Mouse (Mus musculus): ENCODE data around the gene Dtnb. TPM values are rescaled to one million over a fixed set of nuclear protein-coding genes. Genes with fewer than 3 reads are reported as not detected.

Dtnb gene
- polyA plus RNA-seq, 1 experiment from 2014 or later, result 36.3 TPM

- 58% methylated on average over 3 of the region's 3 CpGs for WGBS
- no peak for ATAC-seq (replicated peaks; ENCODE audit: low FRiP score, low read depth)
- peak; percentile 56 for DNase-seq (ENCODE audit: low spot score)
Measured at GRCm38 (mm10) chr12:3641931-3642330, 69.8 kb downstream of the Dtnb start.

DNA sequence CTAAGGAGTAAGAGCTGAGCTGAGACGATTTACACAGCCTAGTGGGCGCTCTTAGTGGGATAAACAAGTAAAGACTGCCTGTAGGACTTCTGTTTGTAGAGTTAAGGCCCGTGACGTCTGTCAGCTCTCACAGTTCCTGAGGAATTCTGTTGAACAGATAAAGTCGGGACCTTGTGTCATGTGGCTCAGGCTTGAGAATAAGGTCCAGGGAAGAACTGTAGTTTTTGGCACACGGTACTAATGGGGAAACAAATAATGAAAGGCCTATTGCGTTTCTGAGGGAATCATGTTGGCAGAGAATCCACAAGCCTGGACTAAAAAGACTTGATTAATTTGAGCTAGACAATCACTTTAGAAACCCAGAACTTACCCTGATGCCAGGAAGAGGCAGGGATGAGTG, 84.6 kb downstream of the Dtnb start:
- ATAC-seq (replicated peaks; ENCODE audit: low FRiP score, low read depth), result no peak
- WGBS, result 73% methylated on average over 7 of the region's 7 CpGs

More at GRCm38 (mm10) chr12:3641931-3642330, 69.8 kb downstream of the Dtnb start:
- H3K4me1 ChIP-seq (replicated peaks; ENCODE audit: insufficient read depth, low read length), result no peaks in the 10 kb centered on the region
- no peaks in the 10 kb centered on the region for H3K9me3 ChIP-seq (replicated peaks; ENCODE audit: low read length)
- no peaks in the 10 kb centered on the region for H3K27me3 ChIP-seq (ENCODE audit: insufficient read depth, low read length)
- no peak overlapping the region for H3K9ac ChIP-seq (ENCODE audit: low read depth, low read length)
- TF ChIP-seq CTCF (IDR thresholded peaks at IDR 0.05; ENCODE audit: low read depth), result peak; percentile 65
- no peak overlapping the region for H3K27ac ChIP-seq
- no peak overlapping the region for H3K4me3 ChIP-seq (replicated peaks; ENCODE audit: low read depth, low read length)
- H3K36me3 ChIP-seq (ENCODE audit: insufficient read depth, low read length), result no peaks in the 10 kb centered on the region
- H3K4me2 ChIP-seq (ENCODE audit: low read length), result no peak overlapping the region

DNA sequence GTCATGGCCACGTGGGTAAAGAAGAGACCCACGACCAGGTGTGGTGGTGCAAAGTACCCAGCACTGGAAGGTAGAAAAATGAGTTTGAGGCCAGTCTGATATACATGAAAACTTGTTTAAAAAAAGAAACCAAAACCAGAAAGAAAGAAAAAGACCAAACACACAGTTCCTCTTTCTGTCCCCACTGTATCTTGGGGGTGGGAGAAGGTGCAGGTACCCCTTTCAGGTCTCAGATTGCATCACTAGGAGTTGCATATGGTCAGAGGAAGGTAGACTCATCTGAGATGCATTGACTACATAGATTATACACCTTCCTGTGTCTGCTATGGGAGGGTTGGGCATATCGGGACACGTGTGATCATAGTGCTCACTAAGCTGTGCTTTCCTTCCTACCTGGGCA, 85.1 kb downstream of the Dtnb start:
- WGBS, result 86% methylated on average over 4 of the region's 4 CpGs
- Histone ChIP-seq H3K9me3 (replicated peaks; ENCODE audit: low read length) (no peaks in the 10 kb centered on the region), H3K4me3 (replicated peaks; ENCODE audit: low read depth, low read length) (no peak overlapping the region), H3K4me2 (ENCODE audit: low read length) (no peak overlapping the region), H3K36me3 (ENCODE audit: insufficient read depth, low read length) (no peaks in the 10 kb centered on the region), H3K4me1 (replicated peaks; ENCODE audit: insufficient read depth, low read length) (no peaks in the 10 kb centered on the region), H3K27me3 (ENCODE audit: insufficient read depth, low read length) (no peaks in the 10 kb centered on the region), H3K9ac (ENCODE audit: low read depth, low read length) (no peak overlapping the region), H3K27ac (no peak overlapping the region)
- ATAC-seq (replicated peaks; ENCODE audit: low FRiP score, low read depth) (no peak), DNase-seq (ENCODE audit: low spot score) (no peak)
- TF ChIP-seq CTCF (IDR thresholded peaks at IDR 0.05; ENCODE audit: low read depth), result no peak

More for the DNA sequence above, 84.6 kb downstream of the Dtnb start:
- no peak overlapping the region for H3K4me2 ChIP-seq (ENCODE audit: low read length)
- no peak overlapping the region for H3K4me3 ChIP-seq (replicated peaks; ENCODE audit: low read depth, low read length)
- no peaks in the 10 kb centered on the region for H3K36me3 ChIP-seq (ENCODE audit: insufficient read depth, low read length)
- TF ChIP-seq CTCF (IDR thresholded peaks at IDR 0.05; ENCODE audit: low read depth), result no peak
- no peak overlapping the region for H3K27ac ChIP-seq
- H3K9me3 ChIP-seq (replicated peaks; ENCODE audit: low read length), result no peaks in the 10 kb centered on the region
- H3K27me3 ChIP-seq (ENCODE audit: insufficient read depth, low read length), result no peaks in the 10 kb centered on the region
- no peak for DNase-seq (ENCODE audit: low spot score)
- no peak overlapping the region for H3K9ac ChIP-seq (ENCODE audit: low read depth, low read length)
- H3K4me1 ChIP-seq (replicated peaks; ENCODE audit: insufficient read depth, low read length), result no peaks in the 10 kb centered on the region

DNA sequence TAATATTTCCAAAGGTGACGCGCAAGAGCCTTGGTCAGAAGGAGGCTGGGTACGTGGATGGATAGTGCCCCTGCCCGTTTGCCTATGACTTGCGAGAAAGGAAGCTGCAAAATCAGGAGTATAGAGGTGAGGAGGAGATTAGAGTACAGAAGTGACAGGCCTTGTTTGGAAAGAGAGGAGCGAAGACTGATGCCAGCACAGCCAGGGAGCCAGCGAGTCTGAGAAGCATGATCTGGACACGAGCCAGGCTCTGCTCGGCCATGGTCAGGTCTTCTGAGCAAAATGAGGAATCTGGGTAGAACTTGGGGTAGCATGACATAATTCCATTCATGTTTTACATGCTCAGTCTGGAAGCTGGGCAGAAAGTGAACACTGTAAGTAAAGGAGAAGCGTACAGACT, 85.6 kb downstream of the Dtnb start:
- H3K9ac ChIP-seq (ENCODE audit: low read depth, low read length), result no peak overlapping the region
- H3K27me3 ChIP-seq (ENCODE audit: insufficient read depth, low read length), result no peaks in the 10 kb centered on the region
- 89% methylated on average over 10 of the region's 10 CpGs for WGBS
- no peak for DNase-seq (ENCODE audit: low spot score)
- H3K4me1 ChIP-seq (replicated peaks; ENCODE audit: insufficient read depth, low read length), result no peaks in the 10 kb centered on the region
- no peak for TF ChIP-seq CTCF (IDR thresholded peaks at IDR 0.05; ENCODE audit: low read depth)
- H3K27ac ChIP-seq, result no peak overlapping the region
- no peak for ATAC-seq (replicated peaks; ENCODE audit: low FRiP score, low read depth)
- H3K4me2 ChIP-seq (ENCODE audit: low read length), result no peak overlapping the region
- no peaks in the 10 kb centered on the region for H3K36me3 ChIP-seq (ENCODE audit: insufficient read depth, low read length)
- no peak overlapping the region for H3K4me3 ChIP-seq (replicated peaks; ENCODE audit: low read depth, low read length)
- H3K9me3 ChIP-seq (replicated peaks; ENCODE audit: low read length), result no peaks in the 10 kb centered on the region

- no peaks in the 10 kb centered on the region for H3K27me3 ChIP-seq (ENCODE audit: insufficient read depth, low read length)
- TF ChIP-seq CTCF (IDR thresholded peaks at IDR 0.05; ENCODE audit: low read depth), result no peak
- no peak for DNase-seq (ENCODE audit: low spot score)
- no peak overlapping the region for H3K9ac ChIP-seq (ENCODE audit: low read depth, low read length)
- ATAC-seq (replicated peaks; ENCODE audit: low FRiP score, low read depth), result no peak
- H3K27ac ChIP-seq, result no peak overlapping the region
- 91% methylated on average over 4 of the region's 4 CpGs for WGBS
- no peaks in the 10 kb centered on the region for H3K36me3 ChIP-seq (ENCODE audit: insufficient read depth, low read length)
- H3K9me3 ChIP-seq (replicated peaks; ENCODE audit: low read length), result no peaks in the 10 kb centered on the region
- no peaks in the 10 kb centered on the region for H3K4me1 ChIP-seq (replicated peaks; ENCODE audit: insufficient read depth, low read length)
- H3K4me2 ChIP-seq (ENCODE audit: low read length), result no peak overlapping the region
- H3K4me3 ChIP-seq (replicated peaks; ENCODE audit: low read depth, low read length), result no peak overlapping the region
Measured at GRCm38 (mm10) chr12:3659554-3660311, 87.6 kb downstream of the Dtnb start.

DNA sequence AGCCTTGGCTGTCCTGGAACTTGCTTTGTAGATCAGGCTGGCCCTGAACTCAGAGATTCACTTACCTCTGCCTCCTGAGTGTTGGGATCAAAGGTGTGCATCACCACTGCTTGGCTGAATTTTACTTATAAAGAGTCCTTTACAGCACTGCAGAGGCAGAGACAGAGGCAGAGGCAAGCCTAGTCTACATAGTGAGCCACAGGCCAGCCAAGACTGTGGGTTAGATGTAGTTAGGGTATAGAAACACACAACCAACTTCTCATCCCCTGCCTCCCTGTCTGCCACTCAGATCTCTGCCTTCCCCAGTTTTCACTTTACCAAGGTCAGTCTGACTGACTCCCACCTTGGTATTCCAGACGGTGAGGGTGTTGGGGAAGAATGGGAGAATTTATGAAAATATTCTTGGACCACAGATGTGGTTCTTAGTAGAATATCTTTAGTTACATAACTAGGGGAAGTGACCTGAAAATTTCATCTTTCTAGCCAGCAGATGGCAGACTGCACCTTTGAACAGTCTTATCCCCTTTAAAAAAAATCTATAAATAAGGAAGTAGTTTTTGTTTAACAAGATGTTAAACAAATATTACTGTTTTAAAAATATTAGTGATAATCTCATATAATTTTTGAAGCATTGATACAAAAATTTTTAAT, 88.9 kb downstream of the Dtnb start:
- H3K27me3 ChIP-seq (ENCODE audit: insufficient read depth, low read length), result no peaks in the 10 kb centered on the region
- DNase-seq (ENCODE audit: low spot score), result peak; percentile 77
- no peaks in the 10 kb centered on the region for H3K9me3 ChIP-seq (replicated peaks; ENCODE audit: low read length)
- H3K36me3 ChIP-seq (ENCODE audit: insufficient read depth, low read length), result no peaks in the 10 kb centered on the region
- H3K4me1 ChIP-seq (replicated peaks; ENCODE audit: insufficient read depth, low read length), result no peaks in the 10 kb centered on the region
- ATAC-seq (replicated peaks; ENCODE audit: low FRiP score, low read depth), result no peak
- no peak overlapping the region for H3K27ac ChIP-seq
- TF ChIP-seq CTCF (IDR thresholded peaks at IDR 0.05; ENCODE audit: low read depth), result peak; percentile 59
- no peak overlapping the region for H3K9ac ChIP-seq (ENCODE audit: low read depth, low read length)
- 57% methylated on average over 1 of the region's 1 CpGs for WGBS
- H3K4me3 ChIP-seq (replicated peaks; ENCODE audit: low read depth, low read length), result no peak overlapping the region
- no peak overlapping the region for H3K4me2 ChIP-seq (ENCODE audit: low read length)

All from kidney, postnatal 0 days (tissue).